Mouse (Mus musculus): ENCODE data around the gene Lrrc55.
A peak's percentile ranks its signal among the peaks of the same experiment; 100 is the strongest.

- TF ChIP-seq CTCF (IDR thresholded peaks at IDR 0.05; ENCODE audit: extremely low read depth, insufficient read depth, low read length) = no peak
- peak; percentile 58; the same call in 1 of the 2 replicates for TF ChIP-seq POLR2A (IDR thresholded peaks at IDR 0.05; ENCODE audit: extremely low read depth, insufficient read depth, low read length)
Observed at GRCm38 (mm10) chr2:85198011-85198965, 1.3 kb upstream of the Lrrc55 start.
